Mouse (Mus musculus) CH12.LX (cell line): ENCODE data around the gene Gsdme. TPM values are rescaled to one million over a fixed set of nuclear protein-coding genes. Genes with fewer than 3 reads are reported as not detected.

Source experiments
- DNase-seq: peaks from one replicate; pipeline ENCODE4 v3.0.0-alpha.2; 2013; ENCODE audit errors: extremely low read depth
- H3K27ac ChIP-seq: 2 replicates; pipeline ENCODE4 v1.5.1; 2012; ENCODE audit warnings: low read depth, mild to moderate bottlenecking, control low read depth, moderate library complexity; ENCODE audit not compliant: insufficient read depth
- H3K27me3 ChIP-seq: replicated peaks from 2 replicates; pipeline ENCODE3; 2012; ENCODE audit warnings: inconsistent platforms
- H3K36me3 ChIP-seq, 2 experiments: replicated peaks in 1 of 2; 2 replicates each; pipeline versions ENCODE3 to v1.6.1; 2012; ENCODE audit warnings: inconsistent platforms in 1 of 2, low read length in 1 of 2, mild to moderate bottlenecking in 1 of 2, mixed read lengths in 1 of 2, moderate library complexity in 1 of 2; ENCODE audit not compliant: control insufficient read depth in 1 of 2, insufficient read depth in 1 of 2
- H3K4me1 ChIP-seq, 2 experiments: 2 replicates each; pipeline ENCODE4 v1.6.1; 2012; ENCODE audit warnings: inconsistent platforms in 1 of 2, moderate library complexity in 1 of 2; ENCODE audit not compliant: insufficient read depth in 2 of 2, control insufficient read depth in 1 of 2
- H3K4me2 ChIP-seq: 2 replicates; pipeline ENCODE4 v1.6.1; 2012; ENCODE audit warnings: low read depth, mild to moderate bottlenecking, control low read depth; ENCODE audit not compliant: poor library complexity, insufficient read depth, severe bottlenecking
- H3K4me3 ChIP-seq, 3 experiments: fragments of 150-350 bp in 1 of 3; sonication (generic) in 1 of 3; replicated peaks in 1 of 3; 2 replicates each; pipeline versions ENCODE3 to v1.5.1; 2011 to 2012; ENCODE audit warnings: low read depth in 2 of 3, low read length in 2 of 3, mild to moderate bottlenecking in 2 of 3, moderate library complexity in 2 of 3, control low read depth in 1 of 3, improper control_type of control experiment in 1 of 3, inconsistent platforms in 1 of 3, mixed read lengths in 1 of 3; ENCODE audit not compliant: poor library complexity in 1 of 3
- H3K79me2 ChIP-seq: replicated peaks from 2 replicates; pipeline ENCODE4 v1.6.1; 2012; ENCODE audit warnings: mild to moderate bottlenecking, moderate library complexity; ENCODE audit not compliant: control insufficient read depth, poor library complexity, insufficient read depth, severe bottlenecking; ENCODE audit errors: extremely low read depth
- H3K9ac ChIP-seq: 2 replicates; pipeline ENCODE4 v1.6.1; 2012; ENCODE audit warnings: low read depth, mild to moderate bottlenecking, control low read depth, moderate library complexity; ENCODE audit not compliant: insufficient read depth
- H3K9me3 ChIP-seq: replicated peaks from 2 replicates; pipeline ENCODE3; 2012; ENCODE audit warnings: low read length, inconsistent platforms, mixed read lengths
- BHLHE40 ChIP-seq: IDR thresholded peaks from 2 replicates; pipeline ENCODE4 v1.6.1; 2011; ENCODE audit warnings: mild to moderate bottlenecking, low read depth, low read length, improper control_type of control experiment
- CHD2 ChIP-seq: IDR thresholded peaks from 2 replicates; pipeline ENCODE4 v1.6.1; 2011; ENCODE audit warnings: low read length, improper control_type of control experiment
- CTCF ChIP-seq, 2 experiments: IDR thresholded peaks in 1 of 2; conservative IDR thresholded peaks in 1 of 2; 2 replicates each; pipeline ENCODE4 v1.5.1; 2011 to 2012; ENCODE audit warnings: low read depth in 2 of 2, low read length in 2 of 2, improper control_type of control experiment in 1 of 2, inconsistent platforms in 1 of 2, mild to moderate bottlenecking in 1 of 2, moderate library complexity in 1 of 2
- E2F4 ChIP-seq: IDR thresholded peaks from 2 replicates; pipeline ENCODE4 v1.6.1; 2011; ENCODE audit warnings: low read depth, low read length, improper control_type of control experiment; ENCODE audit not compliant: insufficient replicate concordance
- EP300 ChIP-seq: IDR thresholded peaks from 2 replicates; pipeline ENCODE4 v1.6.1; 2011; ENCODE audit warnings: low read length, improper control_type of control experiment
- ETS1 ChIP-seq: conservative IDR thresholded peaks from 2 replicates; pipeline ENCODE4 v1.6.1; 2012; ENCODE audit warnings: low read depth, mild to moderate bottlenecking, inconsistent platforms, low read length, improper control_type of control experiment, moderate library complexity
- GABPA ChIP-seq: IDR thresholded peaks from 2 replicates; pipeline ENCODE4 v1.6.1; 2012; ENCODE audit warnings: low read depth, low read length, improper control_type of control experiment, inconsistent platforms; ENCODE audit not compliant: insufficient replicate concordance
- JUN ChIP-seq: IDR thresholded peaks from 2 replicates; pipeline ENCODE4 v1.6.1; 2011; ENCODE audit warnings: low read depth, mild to moderate bottlenecking, low read length, improper control_type of control experiment, moderate library complexity; ENCODE audit not compliant: insufficient read depth
- MAX ChIP-seq: IDR thresholded peaks from 2 replicates; pipeline ENCODE4 v1.6.1; 2011; ENCODE audit warnings: low read length, improper control_type of control experiment
- MAZ ChIP-seq: IDR thresholded peaks from 2 replicates; pipeline ENCODE4 v1.6.1; 2012; ENCODE audit warnings: low read depth, mild to moderate bottlenecking, inconsistent platforms, low read length, improper control_type of control experiment, moderate library complexity
- NELFE ChIP-seq: IDR thresholded peaks from 2 replicates; pipeline ENCODE4 v1.6.1; 2011; ENCODE audit warnings: low read depth, low read length, improper control_type of control experiment
- RAD21 ChIP-seq: IDR thresholded peaks from 2 replicates; pipeline ENCODE4 v1.6.1; 2011; ENCODE audit warnings: low read depth, mild to moderate bottlenecking, low read length, improper control_type of control experiment, moderate library complexity
- TCF12 ChIP-seq: IDR thresholded peaks from 2 replicates; pipeline ENCODE4 v1.6.1; 2014; ENCODE audit warnings: low read depth, mild to moderate bottlenecking, inconsistent platforms, low read length, improper control_type of control experiment
- USF1 ChIP-seq: IDR thresholded peaks from 2 replicates; pipeline ENCODE4 v1.6.1; 2014; ENCODE audit warnings: low read depth, mild to moderate bottlenecking, inconsistent platforms, low read length, improper control_type of control experiment
- ZC3H11A ChIP-seq: IDR thresholded peaks from 2 replicates; pipeline ENCODE4 v1.6.1; 2012; ENCODE audit warnings: low read depth, mild to moderate bottlenecking, inconsistent platforms, low read length, improper control_type of control experiment
- ZKSCAN1 ChIP-seq: IDR thresholded peaks from 2 replicates; pipeline ENCODE4 v1.6.1; 2012; ENCODE audit warnings: low read depth, inconsistent platforms, low read length, improper control_type of control experiment, borderline replicate concordance
- ZNF384 ChIP-seq: IDR thresholded peaks from 2 replicates; pipeline ENCODE4 v1.6.1; 2012; ENCODE audit warnings: low read depth, low read length, improper control_type of control experiment, inconsistent platforms
- dilution Hi-C: fragments of 300-500 bp; cut with MboI; formaldehyde crosslinking; loops from 2 replicates; pipeline ENCODE4 v1.14.3; 2020; ENCODE audit warnings: low sequenced_read_pairs; ENCODE audit not compliant: extremely low pct_unique_long_range_greater_than_20kb, extremely low pct_ligation_motif_present
- in situ Hi-C: fragments of 300-500 bp; cut with MboI; formaldehyde crosslinking; loops from 3 replicates; pipeline ENCODE4 v1.14.3; 2019; ENCODE audit warnings: low sequenced_read_pairs, low pct_ligation_motif_present, low pct_unique_long_range_greater_than_20kb, mixed read lengths
- polyA plus RNA-seq: library from polyadenylated mRNA; unstranded; fragments of >175 nt; gene quantifications from 2 replicates; pipeline ENCODE4 v1.2.1, GENCODE M21; 2012; ENCODE audit warnings: low read depth; ENCODE audit not compliant: insufficient read length
- total RNA-seq, 2 experiments: library from RNA; depleted of rRNA; stranded (reverse); fragments of 300-350 nt in 1 of 2; fragments of >200 nt in 1 of 2; gene quantifications; 2 replicates each; pipeline ENCODE4 v1.2.3; 2012 to 2014

The Gsdme gene
- total and polyA plus RNA-seq, 3 experiments, result 0.38 to 1.8 TPM; not detected in 1

- Histone ChIP-seq H3K27me3 (no peaks in the 10 kb centered on the region), H3K4me3 (no peak overlapping the region), H3K9ac (no peak overlapping the region), H3K4me2 (no peak overlapping the region), H3K79me2 (no peaks in the 10 kb centered on the region), H3K27ac (no peak overlapping the region), H3K4me1 (peaks cover 3 to 12% of the 10 kb centered on the region in 2 experiments; a peak in 1 of 4 replicates), H3K36me3 (no peaks in the 10 kb centered on the region), H3K9me3 (no peaks in the 10 kb centered on the region)
- dilution Hi-C loops (no loop called here), in situ Hi-C loops (no loop called here)
- TF ChIP-seq ZKSCAN1 (no peak), CTCF (conservative IDR thresholded peaks at IDR 0.05 in 1 of 2, IDR thresholded peaks at IDR 0.05 in 1 of 2; ENCODE audit: low read depth in 2 of 2, low read length in 2 of 2) (no peak), ZC3H11A (no peak), USF1 (no peak), CHD2 (no peak), ETS1 (no peak), BHLHE40 (no peak), RAD21 (no peak), JUN (no peak), EP300 (no peak), MAZ (no peak), ZNF384 (no peak), E2F4 (no peak), TCF12 (no peak), GABPA (no peak), NELFE (no peak)
- no peak for DNase-seq
These were observed 18.7 kb downstream of the Gsdme start for GRCm38 (mm10) chr6:50244967-50245366.

GRCm38 (mm10) chr6:50244126-50244525 is 19.5 kb downstream of the Gsdme start:
- Histone ChIP-seq H3K27me3 (no peaks in the 10 kb centered on the region), H3K9ac (no peak overlapping the region), H3K4me2 (no peak overlapping the region), H3K9me3 (no peaks in the 10 kb centered on the region), H3K36me3 (no peaks in the 10 kb centered on the region), H3K4me1 (peaks cover 3 to 12% of the 10 kb centered on the region in 2 experiments; a peak in 2 of 4 replicates), H3K79me2 (no peaks in the 10 kb centered on the region), H3K4me3 (no peak overlapping the region), H3K27ac (no peak overlapping the region)
- dilution Hi-C loops, result no loop called here
- in situ Hi-C loops, result no loop called here
- TF ChIP-seq MAX, result no peak
- no peak for DNase-seq
